Mouse (Mus musculus) gastrocnemius, postnatal 36 days (tissue): ENCODE results near the gene Mmp11. TPM values are rescaled to one million over a fixed set of nuclear protein-coding genes. Genes with fewer than 3 reads are reported as not detected.

Source experiments
- DNase-seq, 2 experiments: peaks; one replicate each; pipeline ENCODE4 v3.0.0; 2022
- intact Hi-C: fragments of 180-260 bp; cut with DNase I; formaldehyde crosslinking; loops from one replicate; pipeline ENCODE4 v1.15.1; 2025
- long read RNA-seq, 2 experiments: library from polyadenylated mRNA; stranded (forward); transcript quantifications; one replicate each; pipeline ENCODE4 v2.0.0; 2021
- total RNA-seq, 2 experiments: library from RNA; stranded (reverse); gene quantifications; 2 replicates each; pipeline ENCODE4 v1.2.3; 2021

Mmp11 gene
- 1 to 10 TPM; 2.1 to 2.3 TPM for total RNA-seq
- long read RNA-seq, experiment 1: 0 reads
- long read RNA-seq, experiment 2, partial matches to known transcripts: 1 of 1 reads
- long read RNA-seq, experiment 2, other reads (novel, unspliced or antisense): 0 of 1 reads

DNA sequence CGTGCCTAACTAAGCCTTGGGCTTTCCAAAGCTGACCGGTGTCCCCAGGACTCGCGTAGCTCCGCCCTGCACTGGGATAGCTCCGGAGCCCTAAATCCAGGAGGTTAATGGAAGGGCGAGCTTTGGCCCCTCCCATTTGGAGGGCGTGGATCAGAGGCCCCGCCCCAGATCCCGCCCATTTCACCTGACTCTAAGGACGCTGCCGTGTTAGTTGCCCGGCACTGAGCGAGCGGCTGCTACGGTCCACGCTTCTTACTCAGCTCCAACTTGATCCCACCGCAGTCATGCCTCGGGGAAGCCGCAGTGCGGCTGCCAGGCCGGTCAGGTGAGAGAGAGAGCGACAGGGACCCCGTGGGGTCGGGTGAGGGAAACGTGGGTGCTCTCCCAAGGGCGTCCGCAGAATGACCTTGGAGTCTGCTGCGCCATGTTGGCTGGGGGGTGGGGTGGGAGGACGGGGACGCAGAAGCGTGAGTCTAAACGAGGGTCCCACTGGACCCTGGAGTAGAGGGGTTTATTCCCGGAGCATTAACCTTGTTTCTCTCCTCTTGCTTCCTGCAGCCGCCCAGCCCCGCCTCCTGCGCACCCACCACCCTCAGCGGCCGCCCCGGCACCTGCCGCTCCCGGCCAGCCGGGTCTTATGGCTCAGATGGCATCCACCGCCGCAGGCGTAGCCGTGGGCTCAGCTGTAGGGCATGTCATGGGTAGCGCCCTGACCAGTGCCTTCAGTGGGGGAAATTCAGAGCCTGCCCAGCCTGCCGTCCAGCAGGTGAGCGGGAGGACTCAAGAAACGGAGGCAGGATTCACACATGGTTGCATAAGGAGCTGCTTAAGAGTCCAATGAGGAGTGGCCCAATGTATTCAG lies at the start of gene Mmp11:
TSS of gene Mmp11 (minus strand) at position 817 of the 862 bp plus-strand sequence.
- DNase-seq: peak; percentile 51 to 61
- intact Hi-C loops: no loop called here

DNA sequence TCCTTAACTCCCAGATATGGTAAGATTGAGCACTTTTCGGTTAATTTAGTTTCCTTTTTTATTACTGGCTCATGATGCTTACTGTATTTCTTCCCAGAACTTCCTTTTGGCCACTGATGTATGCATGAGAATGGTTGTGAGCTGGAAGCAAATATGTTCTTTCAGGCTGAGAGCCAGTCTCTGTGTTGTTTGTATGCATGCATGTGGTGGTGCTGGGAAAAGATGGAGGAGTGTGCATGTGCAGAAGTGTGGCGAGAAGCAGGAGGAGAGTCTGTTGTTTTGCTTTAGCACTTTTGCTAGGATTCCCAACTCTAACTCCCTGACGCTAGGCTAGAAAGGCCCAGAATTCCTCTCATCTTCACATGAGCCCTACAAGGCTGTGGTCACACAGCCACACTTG lies 43.1 kb upstream of the Mmp11 start:
- intact Hi-C loops: no loop called here
- DNase-seq: no peak

DNA sequence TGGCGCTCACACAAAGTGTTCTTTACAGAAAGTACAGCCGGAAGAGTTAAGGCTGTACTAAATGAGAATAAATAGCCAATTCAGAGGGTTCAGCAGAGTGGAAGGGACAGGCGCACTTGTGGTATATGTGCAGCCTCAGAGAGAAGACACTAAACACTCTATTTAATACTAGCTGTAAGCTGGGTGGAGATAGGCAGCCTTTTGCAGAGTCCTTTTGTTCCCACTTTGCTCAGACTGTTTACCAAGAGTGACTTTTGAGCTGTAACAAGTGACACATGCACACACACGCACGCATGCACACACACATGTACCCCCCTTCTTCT lies 42.5 kb upstream of the Mmp11 start:
- DNase-seq: no peak
- intact Hi-C loops: no loop called here

DNA sequence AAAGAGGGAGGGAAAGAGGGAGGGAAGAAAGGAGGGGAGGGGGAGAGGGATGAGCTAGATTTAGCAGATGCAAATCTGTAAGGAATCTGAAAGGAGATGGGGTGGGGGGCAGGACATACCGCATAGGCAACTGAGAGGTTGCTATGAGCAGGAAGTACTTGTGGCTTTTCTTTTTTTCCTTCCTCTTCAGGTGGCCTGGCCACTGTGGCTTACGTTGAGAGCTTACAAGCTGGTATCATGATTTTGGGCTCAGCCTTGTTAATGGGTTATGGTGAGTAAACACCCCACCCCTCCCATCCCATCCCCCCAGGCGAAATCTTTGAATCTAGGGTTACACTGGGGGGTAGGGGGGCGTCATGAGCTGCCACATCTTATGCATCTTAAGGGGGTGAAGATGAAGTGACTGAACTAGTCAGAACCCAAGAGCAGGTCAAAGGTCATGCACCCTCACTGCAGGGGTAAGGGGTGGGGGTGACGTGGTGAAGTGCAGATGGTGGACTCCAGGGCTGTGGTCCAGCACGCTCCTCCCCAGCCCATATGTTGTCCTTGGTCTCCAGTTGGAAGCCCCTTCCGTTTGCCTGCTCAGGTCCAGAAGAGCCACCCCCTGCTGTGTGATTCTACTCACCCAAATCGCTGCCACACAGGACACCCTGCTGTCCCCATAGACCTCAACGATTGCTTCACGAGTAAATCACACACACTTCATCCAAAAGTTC lies 42.0 kb upstream of the Mmp11 start:
- intact Hi-C loops: no loop called here
- no peak for DNase-seq

DNA sequence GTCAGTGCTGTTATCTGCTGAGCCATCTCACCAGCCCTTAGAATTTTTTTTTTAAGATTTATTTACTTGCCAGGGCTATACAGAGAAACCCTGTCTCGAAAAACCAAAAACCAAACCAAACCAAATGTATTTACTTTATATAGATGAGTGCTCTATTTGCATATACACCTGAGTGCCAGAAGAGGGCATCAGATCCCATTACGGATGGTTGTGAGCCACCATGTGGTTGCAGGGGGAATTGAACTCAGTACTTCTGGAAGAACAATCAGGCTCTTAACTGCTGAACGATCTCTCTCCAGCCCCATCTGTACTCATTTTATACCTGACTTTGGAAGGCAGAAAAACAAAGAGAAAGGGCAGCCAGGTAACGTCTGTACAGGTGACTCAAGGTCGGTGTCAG lies 38.9 kb upstream of the Mmp11 start:
- intact Hi-C loops: no loop called here

DNA sequence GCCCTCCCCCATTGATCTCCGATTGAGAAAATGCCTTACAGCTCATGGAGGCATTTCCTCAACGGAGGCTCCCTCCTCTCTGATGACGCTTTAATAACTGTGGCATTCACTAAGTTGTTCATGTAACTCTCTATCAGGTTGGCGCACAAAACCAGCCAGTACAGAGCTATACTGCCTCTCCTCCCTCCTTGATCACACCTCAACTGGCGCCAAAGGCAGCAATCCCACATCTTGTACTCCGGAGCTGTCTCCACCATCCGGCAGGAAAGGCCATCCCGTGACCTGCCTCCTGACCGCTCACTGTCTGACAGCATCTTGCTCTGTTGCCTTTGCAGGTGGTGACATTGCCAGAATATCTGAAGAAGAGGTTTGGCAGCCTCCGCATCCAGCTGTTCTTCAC lies 37.5 kb upstream of the Mmp11 start:
- DNase-seq: no peak
- intact Hi-C loops: no loop called here

More for the DNA sequence above, 38.9 kb upstream of the Mmp11 start:
- no peak for DNase-seq

DNA sequence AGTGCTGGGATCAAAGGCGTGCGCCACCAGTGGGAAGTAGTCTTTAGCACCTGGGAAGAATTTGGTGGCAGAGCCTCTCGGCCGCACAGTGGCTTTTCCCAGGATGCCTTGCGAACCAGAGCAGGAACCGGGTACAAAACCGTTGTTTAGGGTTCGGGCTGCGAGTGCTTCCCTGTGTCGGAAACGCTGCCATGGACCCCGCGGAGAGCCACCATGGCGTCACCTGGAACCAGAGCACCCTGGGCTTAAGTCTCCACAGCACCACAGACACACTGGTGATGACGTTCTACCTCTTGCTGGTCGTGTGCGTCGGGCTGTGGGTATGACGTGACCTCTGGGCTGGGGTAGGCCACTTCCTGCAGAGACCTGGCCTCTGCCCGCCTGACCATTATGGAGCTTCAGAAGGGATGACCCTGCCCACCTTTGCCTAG lies 18.1 kb upstream of the Mmp11 start, which contains the start of gene Gm5134:
TSS of gene Gm5134 (plus strand) at position 134 of the 431 bp plus-strand sequence.
- no peak for DNase-seq

DNA sequence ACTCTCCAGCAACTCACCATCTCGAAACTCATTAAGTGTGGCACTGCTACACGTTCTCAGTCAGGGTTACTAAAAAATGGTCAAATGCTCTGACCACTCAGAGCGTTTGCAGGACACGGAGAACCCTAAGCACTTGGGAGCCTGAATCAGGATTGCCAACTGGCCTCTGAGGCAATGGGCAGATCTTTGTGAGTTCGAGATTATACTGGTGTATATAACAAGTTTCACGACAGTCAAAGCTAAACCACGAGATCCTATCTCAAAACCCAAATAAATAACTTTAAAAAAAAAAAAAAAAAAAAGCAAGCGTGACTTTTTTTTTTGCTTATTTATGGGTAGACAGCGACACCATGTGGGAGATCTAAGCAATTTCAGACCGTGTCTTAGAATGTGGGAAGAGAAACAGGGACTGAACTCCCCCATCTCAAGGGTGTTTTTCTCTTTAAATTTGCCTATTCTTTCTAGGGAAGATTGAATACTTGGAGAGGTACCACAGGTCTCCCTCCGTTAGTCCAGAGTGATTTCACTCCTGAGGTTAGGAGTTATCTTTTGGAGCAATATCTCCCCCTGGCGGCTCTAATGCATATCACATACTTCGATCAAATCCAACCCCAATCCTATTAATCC lies 15.2 kb upstream of the Mmp11 start:
- no peak for DNase-seq
- intact Hi-C loops: loop anchor here (2.0 to 5.0 kb wide), 2 partner anchors 69 to 207 kb away; no protein-coding TSS in a partner anchor

More for the DNA sequence above, 18.1 kb upstream of the Mmp11 start, which contains the start of gene Gm5134:
- intact Hi-C loops: loop anchor here (5.0 kb wide), 1 partner anchor 72 kb away; no protein-coding TSS in a partner anchor

DNA sequence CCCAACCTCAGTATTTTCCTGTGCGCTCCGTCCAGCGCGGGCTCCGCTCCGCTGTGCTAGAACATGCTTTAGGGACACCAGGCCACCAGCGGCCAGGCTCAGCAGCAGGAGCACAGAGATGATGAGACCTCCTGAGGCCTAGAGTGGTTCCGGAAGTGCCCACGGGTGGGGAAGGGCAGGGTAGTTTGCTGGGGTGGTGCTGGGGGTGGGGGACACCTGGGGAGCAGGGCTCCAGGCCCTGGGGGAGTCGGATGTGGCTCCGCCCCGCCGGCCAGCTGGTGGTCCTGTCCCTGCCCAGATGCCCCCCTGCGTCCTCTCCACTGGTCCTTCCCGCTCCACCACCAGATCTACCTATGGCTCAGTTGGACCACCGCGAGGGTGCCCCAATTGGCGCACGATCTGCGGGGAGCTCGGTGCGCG lies 14.5 kb upstream of the Mmp11 start:
- DNase-seq: no peak
- intact Hi-C loops: loop anchor here (2.0 to 5.0 kb wide), 2 partner anchors 68 to 206 kb away; no protein-coding TSS in a partner anchor

DNA sequence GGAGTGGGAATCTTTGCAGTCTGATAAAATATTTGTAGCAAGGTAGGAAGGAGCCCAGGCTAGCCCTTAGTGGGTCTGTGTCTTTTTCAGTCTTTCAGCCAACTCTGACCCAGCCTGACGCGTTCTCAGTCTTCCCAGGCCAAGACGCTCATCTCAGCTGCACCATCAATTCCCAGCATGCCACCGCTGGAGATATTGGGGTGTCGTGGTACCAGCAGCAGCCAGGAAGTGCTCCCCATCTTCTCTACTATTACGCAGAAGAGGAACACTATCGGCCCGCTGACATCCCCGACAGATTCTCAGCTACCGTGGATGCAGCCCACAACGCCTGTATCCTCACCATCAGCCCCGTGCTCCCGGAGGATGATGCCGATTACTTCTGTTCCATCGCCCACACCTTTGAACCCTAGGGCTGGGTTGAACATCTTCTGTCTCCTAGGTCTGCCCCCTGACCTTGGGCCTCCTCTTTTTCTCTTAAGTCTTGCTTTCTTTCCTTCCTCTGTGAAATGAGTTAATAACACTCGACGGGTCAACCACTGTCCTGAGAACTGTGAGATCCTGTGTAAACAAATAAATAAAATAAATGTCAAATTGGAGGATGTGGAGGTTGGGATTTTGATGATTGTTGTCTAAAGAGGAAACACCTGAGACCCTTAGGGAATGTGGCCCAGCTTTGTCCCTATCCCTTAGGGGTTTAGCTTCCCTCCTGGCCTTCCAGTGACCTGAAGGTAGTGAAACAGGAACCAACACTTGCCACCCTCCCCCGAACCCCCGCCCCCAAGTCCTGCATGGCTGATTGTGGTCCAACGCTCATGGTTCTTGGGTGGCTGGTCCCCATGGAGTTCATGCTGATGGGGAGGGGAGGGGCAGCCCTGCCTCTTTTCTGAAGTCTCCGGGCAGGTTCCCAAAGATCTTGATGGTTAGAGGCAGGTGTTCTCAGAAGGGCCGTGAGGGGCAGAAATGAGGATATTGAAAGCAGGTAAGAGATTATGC lies 13.1 kb upstream of the Mmp11 start:
- intact Hi-C loops: loop anchor here (1.0 to 5.0 kb wide), 4 partner anchors 52 to 363 kb away; no protein-coding TSS in a partner anchor
- no peak for DNase-seq

DNA sequence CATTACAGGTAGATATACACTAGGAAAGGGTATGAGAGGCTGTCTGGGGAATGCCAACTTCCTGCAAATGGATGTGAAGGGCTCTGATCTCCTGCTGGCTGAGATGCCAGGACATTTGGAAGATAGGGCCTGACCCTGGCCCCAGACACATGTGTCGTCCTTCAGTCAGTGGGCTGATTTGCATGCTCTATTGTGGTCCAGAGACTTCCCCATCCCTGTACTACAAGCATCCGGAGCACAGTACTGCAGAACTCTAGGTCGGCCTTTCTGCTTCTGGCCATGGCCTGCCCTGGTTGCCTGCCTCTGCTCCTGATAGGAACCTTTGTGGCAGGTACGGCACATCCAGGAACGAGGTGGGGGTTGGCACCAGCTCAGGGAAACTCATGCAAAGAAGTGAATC lies 11.8 kb upstream of the Mmp11 start:
- intact Hi-C loops: loop anchor here (2.0 kb wide), 1 partner anchor 361 kb away; no protein-coding TSS in a partner anchor
- DNase-seq: no peak

DNA sequence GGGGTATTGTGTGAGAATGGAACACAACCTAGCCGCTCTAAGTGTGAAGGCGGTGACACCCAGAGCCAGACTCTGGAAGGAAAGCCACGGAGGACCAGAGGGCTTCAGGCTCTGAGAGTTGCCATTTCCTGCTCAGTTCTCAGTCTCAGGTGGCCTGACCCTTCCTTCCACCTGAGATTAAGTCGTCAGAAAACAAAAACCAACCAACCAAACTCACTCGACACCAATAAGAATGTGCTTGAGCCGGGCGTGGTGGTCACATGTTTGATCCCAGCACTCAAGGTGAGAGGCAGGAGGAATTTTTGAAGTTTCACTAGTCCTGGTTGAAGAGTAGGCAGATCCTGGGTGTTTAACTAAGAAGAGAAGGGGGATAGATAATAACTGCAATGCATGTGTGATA lies 9.6 kb upstream of the Mmp11 start:
- DNase-seq: no peak
- intact Hi-C loops: no loop called here

DNA sequence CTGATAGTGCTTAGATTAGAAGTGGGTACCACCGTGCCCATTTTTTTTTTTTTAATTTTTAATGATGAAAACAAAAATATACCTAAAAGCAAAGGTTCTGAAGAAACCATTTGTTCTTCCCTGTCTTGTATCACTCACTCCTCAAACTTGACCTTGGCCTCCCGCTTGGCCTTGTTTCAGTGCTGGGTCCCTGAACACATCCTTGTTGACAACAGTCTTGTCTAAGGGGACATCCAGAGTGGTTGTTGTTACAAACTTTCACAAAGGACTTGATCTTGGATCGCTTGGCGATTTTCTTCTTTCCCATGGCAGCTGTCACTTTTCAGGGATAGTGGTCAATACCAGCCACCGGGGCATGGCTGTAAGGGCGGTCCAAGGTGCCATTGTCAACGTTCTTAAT lies 8.9 kb upstream of the Mmp11 start:
- no peak for DNase-seq
- intact Hi-C loops: no loop called here

DNA sequence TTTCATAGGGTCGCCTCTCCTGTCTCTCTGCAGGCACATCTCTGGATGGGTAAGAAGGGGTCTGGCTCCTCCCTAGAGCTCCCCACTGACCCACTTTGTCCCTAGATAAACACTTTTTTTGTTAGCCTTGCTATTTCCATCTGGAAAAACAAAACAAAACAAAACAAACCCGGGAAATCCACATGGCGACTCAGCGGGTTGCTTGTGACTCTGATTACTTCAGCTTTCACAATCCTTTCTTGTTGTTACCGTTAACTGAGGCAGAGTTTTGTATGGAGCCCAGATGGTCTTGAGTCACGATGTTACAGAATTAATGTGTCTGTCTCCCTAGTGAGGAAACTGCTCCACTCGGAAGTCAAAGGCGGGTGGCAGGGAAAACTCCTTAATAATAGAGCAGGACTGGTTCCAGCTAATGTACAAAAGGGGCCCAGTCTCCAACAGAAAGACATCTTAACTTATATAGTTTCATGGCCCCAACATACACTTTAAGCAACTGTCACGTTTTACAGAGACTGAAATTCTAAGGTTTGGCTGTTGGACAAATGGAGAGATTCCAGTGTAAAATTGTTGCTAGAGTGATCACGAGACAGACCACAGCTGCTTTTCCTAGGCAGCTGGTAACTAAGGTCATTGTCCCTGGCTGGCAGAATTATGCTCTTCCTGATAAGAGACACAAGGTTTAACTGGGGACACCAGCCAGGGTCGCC lies 7.9 kb upstream of the Mmp11 start:
- DNase-seq: no peak
- intact Hi-C loops: no loop called here

DNA sequence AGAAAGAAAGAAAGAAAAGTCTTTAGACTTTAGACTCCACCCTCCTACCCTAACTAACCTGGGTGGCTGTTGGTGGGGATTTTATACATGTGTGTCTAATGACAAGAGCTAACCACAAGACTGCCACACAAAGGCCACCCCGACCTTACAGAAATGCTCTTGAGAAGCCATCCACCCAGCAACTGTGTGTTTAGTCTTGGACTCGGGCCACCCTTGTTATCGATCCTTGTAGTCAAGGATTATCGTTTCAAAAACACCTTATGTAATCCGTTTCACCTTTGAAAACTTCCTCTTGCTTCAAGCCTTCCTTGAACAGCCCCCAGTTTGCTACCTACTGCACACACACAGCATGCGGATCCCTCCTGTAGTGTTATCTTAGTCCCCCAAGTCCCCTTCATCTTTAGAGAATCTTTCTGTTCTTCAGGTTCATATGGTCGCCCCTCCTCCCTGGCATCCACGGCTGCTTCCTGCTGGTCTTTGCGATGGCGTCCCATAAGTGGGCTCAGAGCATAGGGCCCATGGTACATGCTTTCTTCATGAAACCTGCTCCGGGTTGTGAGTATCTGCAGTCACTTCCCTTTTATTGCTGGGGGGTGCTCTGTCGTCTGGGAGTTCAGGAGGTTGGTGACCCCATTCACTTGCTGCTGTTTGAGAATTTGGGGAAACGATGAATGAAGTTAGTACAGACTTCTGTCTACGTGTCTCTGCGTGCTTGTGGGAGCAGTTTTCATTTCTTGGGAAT lies 6.6 kb upstream of the Mmp11 start, which contains the start of gene Vpreb3:
TSS of gene Vpreb3 (plus strand) at position 322 of the 742 bp plus-strand sequence.
- no peak for DNase-seq
- intact Hi-C loops: no loop called here

DNA sequence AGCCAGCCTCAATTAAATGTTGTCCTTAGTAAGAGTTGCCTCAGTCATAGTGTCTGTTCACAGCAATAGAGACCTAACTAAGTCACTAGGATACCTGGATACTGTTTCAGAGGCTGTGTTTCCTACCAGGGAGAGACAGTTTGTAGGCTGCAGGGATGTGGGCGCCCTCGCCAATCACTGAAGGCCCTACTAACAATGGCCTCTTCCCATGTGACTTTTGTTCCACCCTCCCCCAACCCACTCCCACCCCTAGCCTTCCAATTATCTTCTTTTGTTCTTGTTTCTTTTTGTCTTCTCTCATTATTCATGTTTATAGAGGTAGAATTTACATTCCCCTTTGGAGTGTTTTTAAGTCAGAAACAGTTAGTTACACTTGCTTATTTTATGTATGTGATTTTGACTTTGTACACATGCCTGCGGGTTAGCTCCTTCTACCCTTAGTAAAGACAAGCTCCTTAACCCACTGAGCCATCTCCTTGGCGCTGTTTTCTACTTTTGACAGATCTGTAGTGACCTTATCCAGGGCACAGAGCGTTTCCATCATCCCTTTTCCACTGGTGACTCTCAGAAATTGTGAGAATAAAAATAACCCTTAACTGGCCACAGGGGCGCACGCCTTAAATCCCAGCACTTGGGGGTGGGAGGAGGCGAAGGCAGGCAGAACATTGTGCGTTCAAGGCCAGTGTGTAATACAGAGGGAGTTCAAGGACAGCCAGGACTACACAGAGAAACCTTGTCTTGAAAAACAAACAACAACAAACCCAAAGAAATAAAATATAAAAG lies 4.9 kb upstream of the Mmp11 start:
- intact Hi-C loops: no loop called here
- no peak for DNase-seq

DNA sequence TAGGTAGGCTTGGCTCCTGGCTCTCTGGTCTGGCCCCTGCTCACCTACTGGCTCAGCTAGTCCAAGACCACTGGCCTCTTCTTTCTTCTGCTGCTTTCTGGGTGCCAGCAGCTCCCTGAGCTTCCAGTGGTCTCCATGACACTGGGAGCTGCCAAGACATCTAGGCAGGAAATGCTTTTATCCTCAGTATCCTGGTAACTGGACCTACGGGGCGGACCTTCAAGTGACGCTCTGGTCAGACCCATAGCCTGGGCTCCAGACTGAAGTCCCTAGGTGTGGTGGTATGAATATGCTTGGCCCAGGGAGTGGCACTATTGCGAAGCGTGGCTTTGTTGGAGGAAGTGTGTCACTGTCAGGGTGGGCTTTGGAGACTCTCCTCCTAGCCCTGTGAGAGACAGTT lies 4.2 kb upstream of the Mmp11 start, which contains the start of gene Gm867:
TSS of gene Gm867 (minus strand) at position 153 of the 400 bp plus-strand sequence.
- intact Hi-C loops: no loop called here
- no peak for DNase-seq
